Mouse (Mus musculus): Measurements from ENCODE around the gene Map3k7. TPM values are rescaled to one million over a fixed set of nuclear protein-coding genes. Genes with fewer than 3 reads are reported as not detected.
A peak's percentile ranks its signal among the peaks of the same experiment; 100 is the strongest.

Gene Map3k7
- polyA plus RNA-seq, 1 experiment from 2014 or later, result 53.2 TPM

- ATAC-seq (ENCODE audit: insufficient number of reproducible peaks, insufficient read depth, low FRiP score, low TSS enrichment), result 0 out of 2 replicates have a peak, but pooled peaks have one; percentile 69
- Histone ChIP-seq H3K27me3 (no peaks in the 10 kb centered on the region), H3K9ac (peak overlapping the region; percentile 63), H3K4me1 (0 out of 2 replicates have a peak, but pooled peaks cover 2% of the 10 kb centered on the region), H3K36me3 (no peaks in the 10 kb centered on the region), H3K4me2 (replicated peaks) (peak overlapping the region; percentile 86), H3K4me3 (peak overlapping the region; percentile 41), H3K27ac (peak overlapping the region; percentile 72; the same call in 1 of the 2 replicates), H3K9me3 (no peaks in the 10 kb centered on the region)
- WGBS, result under 1% methylated on average over 36 of the region's 36 CpGs
These were observed 26.3 kb upstream of the Map3k7 start for GRCm38 (mm10) chr4:31937376-31938281.

GRCm38 (mm10) chr4:31938416-31939106 is 25.3 kb upstream of the Map3k7 start:
- no peak for ATAC-seq (ENCODE audit: insufficient number of reproducible peaks, insufficient read depth, low FRiP score, low TSS enrichment)
- Histone ChIP-seq H3K4me1 (0 out of 2 replicates have a peak, but pooled peaks cover 2% of the 10 kb centered on the region), H3K27me3 (no peaks in the 10 kb centered on the region), H3K27ac (no peak overlapping the region), H3K36me3 (no peaks in the 10 kb centered on the region), H3K4me3 (no peak overlapping the region), H3K4me2 (replicated peaks) (no peak overlapping the region), H3K9me3 (no peaks in the 10 kb centered on the region), H3K9ac (no peak overlapping the region)
- 23% methylated on average over 9 of the region's 9 CpGs for WGBS

GRCm38 (mm10) chr4:31941616-31942015 is 22.3 kb upstream of the Map3k7 start:
- H3K36me3 ChIP-seq, result no peaks in the 10 kb centered on the region
- no peak overlapping the region for H3K4me2 ChIP-seq (replicated peaks)
- no peak overlapping the region for H3K27ac ChIP-seq
- H3K9ac ChIP-seq, result no peak overlapping the region
- WGBS, result 51% methylated on average over 4 of the region's 4 CpGs
- H3K4me3 ChIP-seq, result no peak overlapping the region
- H3K4me1 ChIP-seq, result 0 out of 2 replicates have a peak, but pooled peaks cover 2% of the 10 kb centered on the region
- ATAC-seq (ENCODE audit: insufficient number of reproducible peaks, insufficient read depth, low FRiP score, low TSS enrichment), result no peak
- no peaks in the 10 kb centered on the region for H3K27me3 ChIP-seq
- H3K9me3 ChIP-seq, result no peaks in the 10 kb centered on the region

- no peak overlapping the region for H3K9ac ChIP-seq
- no peak overlapping the region for H3K4me2 ChIP-seq (replicated peaks)
- no peaks in the 10 kb centered on the region for H3K4me1 ChIP-seq
- H3K27ac ChIP-seq, result no peak overlapping the region
- H3K27me3 ChIP-seq, result no peaks in the 10 kb centered on the region
- no peaks in the 10 kb centered on the region for H3K36me3 ChIP-seq
- no peak overlapping the region for H3K4me3 ChIP-seq
- WGBS, result 73% methylated on average over 2 of the region's 2 CpGs
- ATAC-seq (ENCODE audit: insufficient number of reproducible peaks, insufficient read depth, low FRiP score, low TSS enrichment), result no peak
- H3K9me3 ChIP-seq, result no peaks in the 10 kb centered on the region
These were observed 20.9 kb upstream of the Map3k7 start for GRCm38 (mm10) chr4:31943045-31943444.

- peak overlapping the region; percentile 83 for H3K9ac ChIP-seq
- peak overlapping the region; percentile 98 for H3K27ac ChIP-seq
- no peaks in the 10 kb centered on the region for H3K36me3 ChIP-seq
- peaks cover 13% of the 10 kb centered on the region for H3K4me1 ChIP-seq
- WGBS, result under 1% methylated on average over 47 of the region's 47 CpGs
- H3K9me3 ChIP-seq, result no peaks in the 10 kb centered on the region
- H3K4me3 ChIP-seq, result peak overlapping the region; percentile 80
- 0 out of 2 replicates have a peak, but pooled peaks have one; percentile 22 for ATAC-seq (ENCODE audit: insufficient number of reproducible peaks, insufficient read depth, low FRiP score, low TSS enrichment)
- peak overlapping the region; percentile 62 for H3K4me2 ChIP-seq (replicated peaks)
- no peaks in the 10 kb centered on the region for H3K27me3 ChIP-seq
These were observed 438 bp downstream of the Map3k7 start for GRCm38 (mm10) chr4:31964194-31964875.

- peaks cover 13% of the 10 kb centered on the region for H3K4me1 ChIP-seq
- 43% methylated on average over 2 of the region's 2 CpGs for WGBS
- H3K36me3 ChIP-seq, result no peaks in the 10 kb centered on the region
- H3K9ac ChIP-seq, result no peak overlapping the region
- H3K27ac ChIP-seq, result no peak overlapping the region
- H3K4me3 ChIP-seq, result peak overlapping the region; percentile 80
- H3K27me3 ChIP-seq, result no peaks in the 10 kb centered on the region
- H3K4me2 ChIP-seq (replicated peaks), result peak overlapping the region; percentile 62
- no peak for ATAC-seq (ENCODE audit: insufficient number of reproducible peaks, insufficient read depth, low FRiP score, low TSS enrichment)
- no peaks in the 10 kb centered on the region for H3K9me3 ChIP-seq
These were observed 1.3 kb downstream of the Map3k7 start for GRCm38 (mm10) chr4:31965208-31965607.

GRCm38 (mm10) chr4:31971437-31971836 is 7.5 kb downstream of the Map3k7 start:
- no peaks in the 10 kb centered on the region for H3K27me3 ChIP-seq
- no peak overlapping the region for H3K9ac ChIP-seq
- no peaks in the 10 kb centered on the region for H3K9me3 ChIP-seq
- no peak overlapping the region for H3K4me2 ChIP-seq (replicated peaks)
- no peak overlapping the region for H3K27ac ChIP-seq
- H3K4me1 ChIP-seq, result no peaks in the 10 kb centered on the region
- ATAC-seq (ENCODE audit: insufficient number of reproducible peaks, insufficient read depth, low FRiP score, low TSS enrichment), result no peak
- 85% methylated on average over 1 of the region's 1 CpGs for WGBS
- no peak overlapping the region for H3K4me3 ChIP-seq
- peaks cover 2% of the 10 kb centered on the region; the same call in 1 of the 2 replicates for H3K36me3 ChIP-seq

- H3K27me3 ChIP-seq, result no peaks in the 10 kb centered on the region
- 54% methylated on average over 6 of the region's 6 CpGs for WGBS
- no peaks in the 10 kb centered on the region for H3K9me3 ChIP-seq
- ATAC-seq (ENCODE audit: insufficient number of reproducible peaks, insufficient read depth, low FRiP score, low TSS enrichment), result no peak
- no peak overlapping the region for H3K27ac ChIP-seq
- H3K4me2 ChIP-seq (replicated peaks), result no peak overlapping the region
- no peak overlapping the region for H3K9ac ChIP-seq
- H3K36me3 ChIP-seq, result peaks cover 10% of the 10 kb centered on the region
- no peaks in the 10 kb centered on the region for H3K4me1 ChIP-seq
- H3K4me3 ChIP-seq, result no peak overlapping the region
These were observed 8.3 kb downstream of the Map3k7 start for GRCm38 (mm10) chr4:31972181-31972580.

GRCm38 (mm10) chr4:31975260-31975950 is 11.5 kb downstream of the Map3k7 start:
- WGBS, result 72% methylated on average over 3 of the region's 3 CpGs

GRCm38 (mm10) chr4:31981863-31982262 is 18.0 kb downstream of the Map3k7 start:
- H3K4me3 ChIP-seq, result no peak overlapping the region
- 93% methylated on average over 8 of the region's 8 CpGs for WGBS
- H3K36me3 ChIP-seq, result peaks cover 51% of the 10 kb centered on the region

More at GRCm38 (mm10) chr4:31975260-31975950, 11.5 kb downstream of the Map3k7 start:
- H3K4me1 ChIP-seq, result no peaks in the 10 kb centered on the region
- no peak overlapping the region for H3K9ac ChIP-seq
- no peaks in the 10 kb centered on the region for H3K27me3 ChIP-seq
- H3K4me2 ChIP-seq (replicated peaks), result no peak overlapping the region
- H3K27ac ChIP-seq, result no peak overlapping the region
- H3K36me3 ChIP-seq, result peaks cover 29% of the 10 kb centered on the region
- no peak for ATAC-seq (ENCODE audit: insufficient number of reproducible peaks, insufficient read depth, low FRiP score, low TSS enrichment)
- no peak overlapping the region for H3K4me3 ChIP-seq
- no peaks in the 10 kb centered on the region for H3K9me3 ChIP-seq

GRCm38 (mm10) chr4:31993386-31993785 is 29.5 kb downstream of the Map3k7 start:
- H3K4me2 ChIP-seq (replicated peaks), result no peak overlapping the region
- peaks cover 52% of the 10 kb centered on the region for H3K36me3 ChIP-seq
- H3K9ac ChIP-seq, result no peak overlapping the region
- no peak overlapping the region for H3K4me3 ChIP-seq
- H3K27me3 ChIP-seq, result no peaks in the 10 kb centered on the region
- no peaks in the 10 kb centered on the region for H3K9me3 ChIP-seq
- no peaks in the 10 kb centered on the region for H3K4me1 ChIP-seq
- ATAC-seq (ENCODE audit: insufficient number of reproducible peaks, insufficient read depth, low FRiP score, low TSS enrichment), result no peak
- no peak overlapping the region for H3K27ac ChIP-seq
- 82% methylated on average over 2 of the region's 2 CpGs for WGBS

More at GRCm38 (mm10) chr4:31981863-31982262, 18.0 kb downstream of the Map3k7 start:
- H3K9me3 ChIP-seq, result no peaks in the 10 kb centered on the region
- H3K4me1 ChIP-seq, result no peaks in the 10 kb centered on the region
- H3K9ac ChIP-seq, result no peak overlapping the region
- H3K27me3 ChIP-seq, result no peaks in the 10 kb centered on the region
- no peak for ATAC-seq (ENCODE audit: insufficient number of reproducible peaks, insufficient read depth, low FRiP score, low TSS enrichment)
- H3K27ac ChIP-seq, result no peak overlapping the region
- no peak overlapping the region for H3K4me2 ChIP-seq (replicated peaks)
